Mouse (Mus musculus) lung, adult 2 months (tissue): Measurements from ENCODE around the gene Rnf126. TPM values are rescaled to one million over a fixed set of nuclear protein-coding genes. Genes with fewer than 3 reads are reported as not detected.

Source experiments
- DNase-seq: peaks from one replicate; pipeline ENCODE4 v3.0.0; 2022
- H3K4me1 ChIP-seq: fragments of 200-500 bp; 2 replicates; pipeline ENCODE4 v1.6.1; 2011; ENCODE audit warnings: low read length; ENCODE audit not compliant: control insufficient read depth, insufficient read depth
- H3K4me3 ChIP-seq: fragments of 200-500 bp; replicated peaks from 2 replicates; pipeline ENCODE3; 2011; ENCODE audit warnings: low read depth, mild to moderate bottlenecking, control low read depth, low read length; ENCODE audit errors: extremely low read depth
- CTCF ChIP-seq: fragments of 200-500 bp; IDR thresholded peaks from 2 replicates; pipeline ENCODE4 v1.5.1; 2011; ENCODE audit warnings: mild to moderate bottlenecking, low read length, control low read depth; ENCODE audit not compliant: insufficient read depth
- POLR2A ChIP-seq: fragments of 200-500 bp; IDR thresholded peaks from 2 replicates; pipeline ENCODE4 v1.6.1; 2011; ENCODE audit warnings: low read depth, mild to moderate bottlenecking, control low read depth, low read length, borderline replicate concordance; ENCODE audit errors: extremely low read depth
- WGBS: fragments of 180-500 bp; shearing (Covaris S2); methylation state at CpG from one replicate; pipeline ENCODE4 v1.1.7; 2018; 5-methylcytosine and 5-hydroxymethylcytosine counted together
- polyA plus RNA-seq: library from polyadenylated mRNA; depleted of rRNA; stranded (reverse); fragments of >200 nt; gene quantifications from 2 replicates; pipeline ENCODE4 v1.2.3, GENCODE M21; 2012

Rnf126 gene
- polyA plus RNA-seq, 1 experiment: 103 TPM

- WGBS: 50% methylated on average over 29 of the region's 29 CpGs
- no peak overlapping the region for H3K4me3 ChIP-seq
- peaks cover 7% of the 10 kb centered on the region for H3K4me1 ChIP-seq
- no peak for DNase-seq
- TF ChIP-seq CTCF (no peak), POLR2A (no peak)
Measured at GRCm38 (mm10) chr10:79803716-79804323, 37.1 kb upstream of the Rnf126 start.

GRCm38 (mm10) chr10:79802331-79802971 is 35.7 kb upstream of the Rnf126 start:
- Histone ChIP-seq H3K4me3 (peak overlapping the region; percentile 3), H3K4me1 (peaks cover 6% of the 10 kb centered on the region)
- no peak for DNase-seq
- WGBS: 51% methylated on average over 11 of the region's 11 CpGs
- TF ChIP-seq POLR2A (peak; percentile 33; the same call in 1 of the 2 replicates), CTCF (no peak)

GRCm38 (mm10) chr10:79801837-79802236 is 35.1 kb upstream of the Rnf126 start:
- TF ChIP-seq POLR2A: no peak
- TF ChIP-seq CTCF: no peak
- WGBS: 59% methylated on average over 3 of the region's 3 CpGs
- Histone ChIP-seq H3K4me1 (peaks cover 6% of the 10 kb centered on the region), H3K4me3 (no peak overlapping the region)
- DNase-seq: no peak

DNA sequence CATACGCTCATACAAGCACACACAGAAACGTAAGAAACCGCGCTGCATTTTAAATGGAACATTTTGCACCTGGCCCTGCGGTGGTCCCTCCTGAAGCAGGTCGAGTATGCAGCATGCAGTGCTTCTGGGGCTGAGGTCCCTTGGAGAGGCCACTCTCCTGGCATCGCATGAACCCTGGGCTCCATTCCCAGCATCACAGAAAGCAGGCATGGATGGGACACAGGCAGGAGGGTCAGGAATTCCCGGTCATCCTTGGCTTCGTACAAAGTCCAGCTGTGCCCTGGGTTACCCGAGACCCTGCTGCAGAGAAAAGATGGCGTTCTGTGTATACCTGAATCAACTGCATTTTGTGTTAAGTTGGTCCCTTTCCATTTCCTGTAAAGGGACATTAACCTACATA is 33.8 kb upstream of the Rnf126 start:
- TF ChIP-seq POLR2A: no peak
- 80% methylated on average over 11 of the region's 11 CpGs for WGBS
- H3K4me3 ChIP-seq: no peak overlapping the region
- no peak for DNase-seq
- peaks cover 6% of the 10 kb centered on the region for H3K4me1 ChIP-seq

DNA sequence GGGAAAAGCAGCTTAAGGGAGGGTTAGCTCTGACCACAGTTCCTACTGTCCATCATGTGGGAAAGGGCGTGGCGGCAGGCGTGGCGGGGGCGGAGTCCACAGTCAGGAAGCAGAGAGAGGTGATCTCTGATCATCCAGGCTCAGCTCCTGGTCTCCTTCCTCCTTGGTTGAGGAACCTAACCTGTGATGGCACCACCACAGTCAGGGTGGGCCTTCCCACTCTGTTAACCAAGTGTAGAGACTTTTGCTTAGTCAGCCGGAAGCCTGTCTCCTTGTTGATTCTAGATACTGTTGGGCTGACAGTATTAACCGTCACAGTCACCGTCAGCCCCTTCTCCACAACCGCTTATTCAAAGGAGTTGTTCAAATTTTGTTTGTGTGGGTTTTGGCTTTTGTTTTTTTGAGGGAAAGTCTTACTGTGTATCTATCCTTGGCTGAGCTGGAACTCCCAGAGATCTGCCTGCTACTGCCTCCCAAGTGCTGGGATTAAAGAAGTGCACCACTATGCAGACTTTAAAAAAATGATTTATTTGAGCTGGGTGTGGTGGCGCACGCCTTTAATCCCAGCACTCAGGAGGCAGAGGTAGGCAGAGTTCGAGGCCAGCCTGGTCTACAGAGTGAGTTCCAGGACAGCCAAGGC is 31.7 kb upstream of the Rnf126 start:
- no peak for DNase-seq
- Histone ChIP-seq H3K4me1 (peaks cover 8% of the 10 kb centered on the region), H3K4me3 (no peak overlapping the region)
- 79% methylated on average over 12 of the region's 12 CpGs for WGBS
- TF ChIP-seq POLR2A (no peak), CTCF (no peak)

GRCm38 (mm10) chr10:79797326-79797725 is 30.6 kb upstream of the Rnf126 start:
- peaks cover 4% of the 10 kb centered on the region; the same call in 1 of the 2 replicates for H3K4me1 ChIP-seq
- TF ChIP-seq CTCF (no peak), POLR2A (no peak)
- H3K4me3 ChIP-seq: no peak overlapping the region
- WGBS: 49% methylated on average over 15 of the region's 15 CpGs
- DNase-seq: no peak

DNA sequence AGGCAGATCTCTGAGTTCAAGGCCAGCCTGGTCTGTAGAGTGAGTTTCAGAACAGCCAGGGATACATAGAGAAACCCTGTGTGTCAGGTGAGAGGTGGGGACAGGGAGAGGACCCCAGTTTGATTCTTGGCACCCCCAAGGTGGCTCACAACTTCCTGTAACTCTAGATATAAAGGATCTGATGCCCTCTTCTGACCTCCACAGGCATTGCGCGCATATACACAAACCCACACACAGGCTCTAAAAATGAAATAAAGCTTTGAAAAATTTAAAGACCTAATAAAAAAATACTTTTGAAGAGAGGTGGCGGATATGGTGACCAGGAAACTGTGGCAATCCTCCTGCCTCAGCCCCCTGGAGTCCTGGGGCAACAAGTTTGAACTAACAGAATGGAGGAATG is 29.2 kb upstream of the Rnf126 start:
- TF ChIP-seq CTCF (no peak), POLR2A (no peak)
- WGBS: 95% methylated on average over 3 of the region's 3 CpGs
- Histone ChIP-seq H3K4me3 (no peak overlapping the region), H3K4me1 (peaks cover 3% of the 10 kb centered on the region; the same call in 1 of the 2 replicates)
- no peak for DNase-seq

GRCm38 (mm10) chr10:79794491-79794931 is 27.8 kb upstream of the Rnf126 start:
- DNase-seq: peak; percentile 56
- TF ChIP-seq CTCF (no peak), POLR2A (peak; percentile 78; the same call in 1 of the 2 replicates)
- 16% methylated on average over 10 of the region's 10 CpGs for WGBS
- Histone ChIP-seq H3K4me3 (peak overlapping the region; percentile 74), H3K4me1 (peaks cover 3% of the 10 kb centered on the region; the same call in 1 of the 2 replicates)

GRCm38 (mm10) chr10:79793738-79794490 is 27.2 kb upstream of the Rnf126 start:
- no peak for TF ChIP-seq CTCF
- TF ChIP-seq POLR2A: no peak
- 7% methylated on average over 38 of the region's 38 CpGs for WGBS
- H3K4me3 ChIP-seq: peak overlapping the region; percentile 74
- DNase-seq: peak; percentile 34
- peaks cover 3% of the 10 kb centered on the region; the same call in 1 of the 2 replicates for H3K4me1 ChIP-seq
